Mouse (Mus musculus): Measurements from ENCODE around the gene Zfp609. TPM values are rescaled to one million over a fixed set of nuclear protein-coding genes. Genes with fewer than 3 reads are reported as not detected.

The Zfp609 gene
- polyA plus RNA-seq, 1 experiment from 2014 or later = 4.5 TPM

DNA sequence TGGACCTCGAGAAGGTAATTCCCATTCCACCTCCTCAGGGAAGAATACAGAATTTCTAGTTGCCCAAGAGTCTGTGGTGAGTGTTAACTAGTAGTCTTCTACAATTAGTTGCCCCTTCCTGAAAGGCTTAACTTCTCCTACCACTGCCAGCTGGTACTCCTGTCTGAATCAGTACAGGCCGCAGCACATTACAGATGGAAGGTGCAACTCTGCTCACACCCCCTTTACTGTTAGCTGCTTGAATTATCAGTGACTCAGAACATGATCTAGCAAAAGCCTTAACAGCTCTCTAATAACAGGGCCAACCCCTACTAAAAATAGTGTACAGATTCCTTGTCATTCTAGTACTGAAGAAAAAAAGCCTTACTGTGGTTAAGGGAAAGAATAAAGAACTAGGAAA is 31.7 kb downstream of the Zfp609 start:
- peaks cover 2% of the 10 kb centered on the region; the same call in 1 of the 2 replicates for H3K36me3 ChIP-seq (ENCODE audit: control insufficient read depth, insufficient read depth, low read length)
- H3K27me3 ChIP-seq (ENCODE audit: control insufficient read depth, insufficient read depth, low read depth, low read length) = no peaks in the 10 kb centered on the region
- 91% methylated on average over 2 of the region's 2 CpGs for WGBS
- no peak overlapping the region for H3K4me3 ChIP-seq (ENCODE audit: low read length)
- peaks cover 12% of the 10 kb centered on the region for H3K4me1 ChIP-seq (replicated peaks; ENCODE audit: control insufficient read depth, insufficient read depth, low read length)
- no peak overlapping the region for H3K4me2 ChIP-seq (ENCODE audit: low read depth, low read length)
- no peak for ATAC-seq (ENCODE audit: low read depth)
- no peaks in the 10 kb centered on the region for H3K9me3 ChIP-seq (ENCODE audit: control insufficient read depth, low read length)
- H3K27ac ChIP-seq (ENCODE audit: low read length) = no peak overlapping the region
- no peak overlapping the region for H3K9ac ChIP-seq (ENCODE audit: low read length)

DNA sequence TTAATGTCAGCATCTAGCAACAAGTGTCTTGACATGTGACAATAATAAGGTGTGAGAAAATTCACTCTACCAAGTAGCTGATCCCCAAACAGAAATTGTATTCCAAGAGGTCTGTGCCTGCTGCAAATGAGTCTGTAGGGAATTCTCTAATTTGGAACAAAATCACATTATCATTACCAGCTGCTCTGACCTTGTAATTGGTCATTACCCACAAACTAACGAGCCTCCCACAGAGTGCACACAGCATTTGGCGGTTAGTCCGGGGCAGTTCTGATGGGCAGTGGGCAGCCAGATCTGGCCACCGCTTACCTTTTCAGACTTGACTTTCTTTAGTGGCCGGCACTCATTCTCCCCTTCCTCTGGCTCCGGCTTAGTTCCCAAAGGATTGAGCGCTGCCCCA is 33.1 kb downstream of the Zfp609 start:
- Histone ChIP-seq H3K9ac (ENCODE audit: low read length) (no peak overlapping the region), H3K27ac (ENCODE audit: low read length) (no peak overlapping the region), H3K27me3 (ENCODE audit: control insufficient read depth, insufficient read depth, low read depth, low read length) (no peaks in the 10 kb centered on the region), H3K36me3 (ENCODE audit: control insufficient read depth, insufficient read depth, low read length) (peaks cover 2% of the 10 kb centered on the region; the same call in 1 of the 2 replicates), H3K4me2 (ENCODE audit: low read depth, low read length) (no peak overlapping the region), H3K9me3 (ENCODE audit: control insufficient read depth, low read length) (no peaks in the 10 kb centered on the region), H3K4me1 (replicated peaks; ENCODE audit: control insufficient read depth, insufficient read depth, low read length) (peaks cover 14% of the 10 kb centered on the region), H3K4me3 (ENCODE audit: low read length) (no peak overlapping the region)
- ATAC-seq (ENCODE audit: low read depth) = no peak
- 86% methylated on average over 7 of the region's 7 CpGs for WGBS

DNA sequence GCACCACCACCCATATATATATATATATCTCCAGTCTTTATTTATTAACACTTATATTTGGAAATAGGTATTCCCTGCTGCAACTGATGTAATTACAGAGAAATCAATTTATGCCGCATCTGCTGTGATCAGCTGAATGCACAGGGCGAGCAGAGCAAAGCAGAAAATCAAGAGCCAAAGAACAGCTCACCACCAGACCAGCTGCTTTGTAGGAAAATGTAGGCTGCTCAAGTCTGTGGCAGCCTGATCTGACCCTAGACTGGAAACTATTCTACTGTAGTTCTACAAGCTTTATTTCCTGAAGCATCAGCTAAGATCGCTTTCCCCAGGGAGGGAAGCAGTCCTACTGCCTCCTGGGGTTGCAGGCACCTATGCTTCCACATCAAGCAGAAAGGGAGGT is 33.9 kb downstream of the Zfp609 start:
- no peak overlapping the region for H3K4me3 ChIP-seq (ENCODE audit: low read length)
- WGBS = 83% methylated on average over 3 of the region's 3 CpGs
- H3K27me3 ChIP-seq (ENCODE audit: control insufficient read depth, insufficient read depth, low read depth, low read length) = no peaks in the 10 kb centered on the region
- no peaks in the 10 kb centered on the region for H3K9me3 ChIP-seq (ENCODE audit: control insufficient read depth, low read length)
- peaks cover 15% of the 10 kb centered on the region for H3K4me1 ChIP-seq (replicated peaks; ENCODE audit: control insufficient read depth, insufficient read depth, low read length)
- no peak overlapping the region for H3K9ac ChIP-seq (ENCODE audit: low read length)
- peaks cover 2% of the 10 kb centered on the region; the same call in 1 of the 2 replicates for H3K36me3 ChIP-seq (ENCODE audit: control insufficient read depth, insufficient read depth, low read length)
- H3K4me2 ChIP-seq (ENCODE audit: low read depth, low read length) = no peak overlapping the region
- H3K27ac ChIP-seq (ENCODE audit: low read length) = no peak overlapping the region
- no peak for ATAC-seq (ENCODE audit: low read depth)

DNA sequence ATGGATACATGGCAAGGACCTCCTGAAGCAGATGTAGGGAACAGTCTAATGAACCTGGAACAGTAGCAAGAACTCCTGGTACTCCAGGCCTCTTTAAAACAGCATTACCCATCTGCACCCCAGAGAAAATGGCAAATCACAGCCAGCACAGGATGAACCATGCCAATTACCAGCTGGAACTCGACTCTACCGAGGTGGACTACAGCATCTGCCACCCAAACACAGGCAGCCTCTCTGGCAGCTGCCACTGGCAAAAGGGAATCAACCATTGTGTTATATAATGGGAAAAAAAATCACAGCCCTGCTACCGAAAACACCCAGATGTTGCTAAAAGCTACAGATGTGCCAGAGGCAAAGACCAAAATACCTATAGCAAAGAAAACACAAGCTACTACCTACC is 34.3 kb downstream of the Zfp609 start:
- H3K36me3 ChIP-seq (ENCODE audit: control insufficient read depth, insufficient read depth, low read length) = peaks cover 2% of the 10 kb centered on the region; the same call in 1 of the 2 replicates
- H3K4me2 ChIP-seq (ENCODE audit: low read depth, low read length) = no peak overlapping the region
- H3K4me3 ChIP-seq (ENCODE audit: low read length) = no peak overlapping the region
- WGBS = 66% methylated on average over 3 of the region's 3 CpGs
- peaks cover 18% of the 10 kb centered on the region for H3K4me1 ChIP-seq (replicated peaks; ENCODE audit: control insufficient read depth, insufficient read depth, low read length)
- H3K27me3 ChIP-seq (ENCODE audit: control insufficient read depth, insufficient read depth, low read depth, low read length) = no peaks in the 10 kb centered on the region
- no peak for ATAC-seq (ENCODE audit: low read depth)
- H3K9me3 ChIP-seq (ENCODE audit: control insufficient read depth, low read length) = no peaks in the 10 kb centered on the region
- H3K9ac ChIP-seq (ENCODE audit: low read length) = no peak overlapping the region
- no peak overlapping the region for H3K27ac ChIP-seq (ENCODE audit: low read length)

DNA sequence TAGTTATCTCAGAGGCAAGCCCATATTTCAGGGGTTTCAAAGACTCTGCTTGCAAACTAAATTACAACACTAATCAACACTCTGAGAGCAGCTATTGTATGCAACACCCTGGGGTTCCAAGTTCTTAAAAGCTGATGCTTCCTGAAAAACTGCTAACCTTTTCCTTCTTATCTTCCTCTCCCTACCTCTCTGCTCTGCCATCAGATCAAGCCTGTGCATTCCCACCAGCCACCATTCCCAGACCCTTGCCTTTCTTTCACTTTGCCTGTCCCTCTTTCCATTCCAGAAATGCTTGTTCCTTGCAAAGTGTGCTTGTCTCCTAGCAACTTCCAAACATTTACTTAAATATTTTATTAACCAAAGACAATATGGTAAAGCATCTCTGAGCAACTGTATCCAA is 35.5 kb downstream of the Zfp609 start:
- Histone ChIP-seq H3K36me3 (ENCODE audit: control insufficient read depth, insufficient read depth, low read length) (peaks cover 2% of the 10 kb centered on the region; the same call in 1 of the 2 replicates), H3K9me3 (ENCODE audit: control insufficient read depth, low read length) (no peaks in the 10 kb centered on the region), H3K4me2 (ENCODE audit: low read depth, low read length) (no peak overlapping the region), H3K4me1 (replicated peaks; ENCODE audit: control insufficient read depth, insufficient read depth, low read length) (peaks cover 25% of the 10 kb centered on the region), H3K9ac (ENCODE audit: low read length) (no peak overlapping the region), H3K27ac (ENCODE audit: low read length) (no peak overlapping the region), H3K27me3 (ENCODE audit: control insufficient read depth, insufficient read depth, low read depth, low read length) (no peaks in the 10 kb centered on the region), H3K4me3 (ENCODE audit: low read length) (no peak overlapping the region)
- no peak for ATAC-seq (ENCODE audit: low read depth)

DNA sequence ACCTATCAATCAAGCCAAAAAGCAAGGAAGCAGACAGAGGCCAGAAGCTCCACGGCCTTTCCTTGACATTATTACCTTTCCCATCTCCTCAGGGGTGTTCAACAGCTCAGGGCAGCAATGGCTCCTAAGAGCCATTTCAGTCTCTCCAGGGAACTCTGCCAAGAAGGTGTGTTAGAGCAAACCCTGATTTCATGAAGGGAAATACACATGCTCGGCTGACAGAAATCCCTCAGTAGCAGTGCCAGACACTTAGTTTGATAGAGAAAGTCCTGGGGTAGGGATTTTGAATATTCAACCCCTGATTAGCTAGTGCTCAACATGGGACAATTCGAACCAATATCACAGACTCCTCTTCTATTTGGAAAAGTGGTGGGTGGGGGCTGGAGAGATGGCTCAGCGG is 36.3 kb downstream of the Zfp609 start:
- no peaks in the 10 kb centered on the region for H3K27me3 ChIP-seq (ENCODE audit: control insufficient read depth, insufficient read depth, low read depth, low read length)
- no peak overlapping the region for H3K4me3 ChIP-seq (ENCODE audit: low read length)
- peaks cover 2% of the 10 kb centered on the region; the same call in 1 of the 2 replicates for H3K36me3 ChIP-seq (ENCODE audit: control insufficient read depth, insufficient read depth, low read length)
- no peak overlapping the region for H3K4me2 ChIP-seq (ENCODE audit: low read depth, low read length)
- H3K27ac ChIP-seq (ENCODE audit: low read length) = no peak overlapping the region
- no peaks in the 10 kb centered on the region for H3K9me3 ChIP-seq (ENCODE audit: control insufficient read depth, low read length)
- WGBS = 55% methylated on average over 4 of the region's 4 CpGs
- ATAC-seq (ENCODE audit: low read depth) = no peak
- H3K4me1 ChIP-seq (replicated peaks; ENCODE audit: control insufficient read depth, insufficient read depth, low read length) = peaks cover 26% of the 10 kb centered on the region
- H3K9ac ChIP-seq (ENCODE audit: low read length) = no peak overlapping the region

DNA sequence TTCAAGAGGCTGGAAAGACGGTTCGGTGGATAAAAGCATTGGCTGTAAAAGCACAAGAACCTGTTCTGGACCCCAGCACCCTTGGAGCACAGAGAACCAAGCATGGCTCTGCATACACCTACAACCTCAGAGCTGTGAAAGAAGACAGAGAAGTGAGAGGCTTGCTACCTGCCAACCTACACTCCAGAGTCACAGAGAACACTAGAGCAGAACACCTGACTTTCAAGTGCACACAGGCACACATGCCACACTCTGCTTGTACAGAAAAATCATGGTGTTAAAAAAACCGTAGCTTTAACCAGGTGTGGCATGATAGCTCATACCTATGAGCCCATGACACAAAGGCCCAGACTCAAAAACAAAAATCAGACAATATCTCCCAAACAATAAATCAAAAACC is 37.6 kb downstream of the Zfp609 start:
- no peak overlapping the region for H3K4me2 ChIP-seq (ENCODE audit: low read depth, low read length)
- peaks cover 2% of the 10 kb centered on the region; the same call in 1 of the 2 replicates for H3K36me3 ChIP-seq (ENCODE audit: control insufficient read depth, insufficient read depth, low read length)
- no peak overlapping the region for H3K4me3 ChIP-seq (ENCODE audit: low read length)
- no peaks in the 10 kb centered on the region for H3K27me3 ChIP-seq (ENCODE audit: control insufficient read depth, insufficient read depth, low read depth, low read length)
- no peak overlapping the region for H3K27ac ChIP-seq (ENCODE audit: low read length)
- no peak for ATAC-seq (ENCODE audit: low read depth)
- WGBS = 89% methylated on average over 3 of the region's 3 CpGs
- H3K9ac ChIP-seq (ENCODE audit: low read length) = no peak overlapping the region
- H3K9me3 ChIP-seq (ENCODE audit: control insufficient read depth, low read length) = no peaks in the 10 kb centered on the region
- H3K4me1 ChIP-seq (replicated peaks; ENCODE audit: control insufficient read depth, insufficient read depth, low read length) = peaks cover 26% of the 10 kb centered on the region

DNA sequence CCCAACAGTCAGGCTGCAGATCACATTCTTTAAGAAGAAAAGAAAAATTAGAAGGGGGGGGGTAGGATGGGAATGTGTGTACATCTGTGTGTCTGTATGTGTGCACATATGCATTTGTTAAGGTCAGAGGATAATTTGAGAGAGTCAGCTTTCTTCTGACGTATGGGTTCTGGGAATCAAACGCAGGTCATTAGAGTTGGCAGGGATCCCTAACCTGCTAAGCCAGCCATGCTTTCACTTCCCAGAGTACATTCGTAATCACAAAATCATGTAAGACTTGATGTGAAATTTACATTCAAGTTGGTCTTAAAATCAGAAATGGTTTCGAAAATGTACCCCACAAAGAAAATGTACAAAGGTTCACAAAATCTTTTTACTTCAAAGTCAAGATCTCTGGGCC is 38.8 kb downstream of the Zfp609 start:
- 0 out of 2 replicates have a peak, but pooled peaks have one; percentile 43 for ATAC-seq (ENCODE audit: low read depth)
- H3K9me3 ChIP-seq (ENCODE audit: control insufficient read depth, low read length) = no peaks in the 10 kb centered on the region
- no peak overlapping the region for H3K4me3 ChIP-seq (ENCODE audit: low read length)
- peaks cover 26% of the 10 kb centered on the region for H3K4me1 ChIP-seq (replicated peaks; ENCODE audit: control insufficient read depth, insufficient read depth, low read length)
- H3K36me3 ChIP-seq (ENCODE audit: control insufficient read depth, insufficient read depth, low read length) = no peaks in the 10 kb centered on the region
- H3K27ac ChIP-seq (ENCODE audit: low read length) = no peak overlapping the region
- no peak overlapping the region for H3K4me2 ChIP-seq (ENCODE audit: low read depth, low read length)
- H3K9ac ChIP-seq (ENCODE audit: low read length) = no peak overlapping the region
- WGBS = 63% methylated on average over 4 of the region's 4 CpGs
- H3K27me3 ChIP-seq (ENCODE audit: control insufficient read depth, insufficient read depth, low read depth, low read length) = no peaks in the 10 kb centered on the region

DNA sequence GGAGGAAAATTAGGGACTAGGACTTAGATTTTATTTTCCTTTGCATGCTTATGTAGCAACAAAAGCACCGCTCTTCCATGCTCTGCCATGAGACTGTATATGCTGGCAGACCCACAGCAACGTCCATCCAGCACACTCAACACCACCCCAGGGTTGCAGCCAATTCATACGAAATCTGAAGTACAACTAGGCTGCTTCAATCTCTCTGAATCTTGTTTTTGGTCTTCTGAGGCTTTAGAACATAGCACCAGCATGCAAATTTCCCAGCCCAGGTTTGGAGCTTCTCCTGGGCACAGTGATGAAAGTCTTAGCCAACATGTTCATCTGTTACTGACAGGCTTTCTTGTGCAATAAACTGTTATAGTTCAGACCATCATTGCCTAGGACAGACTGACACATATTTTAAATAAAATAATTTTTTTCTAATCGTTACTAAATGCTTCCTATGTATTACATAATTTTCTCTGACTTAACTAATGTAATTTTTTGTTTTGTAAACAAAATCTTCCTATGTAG is 39.5 kb downstream of the Zfp609 start:
- Histone ChIP-seq H3K27ac (ENCODE audit: low read length) (peak overlapping the region; percentile 28), H3K9ac (ENCODE audit: low read length) (peak overlapping the region; percentile 14; the same call in 1 of the 2 replicates), H3K4me2 (ENCODE audit: low read depth, low read length) (no peak overlapping the region), H3K27me3 (ENCODE audit: control insufficient read depth, insufficient read depth, low read depth, low read length) (no peaks in the 10 kb centered on the region), H3K36me3 (ENCODE audit: control insufficient read depth, insufficient read depth, low read length) (no peaks in the 10 kb centered on the region), H3K4me1 (replicated peaks; ENCODE audit: control insufficient read depth, insufficient read depth, low read length) (peaks cover 26% of the 10 kb centered on the region), H3K9me3 (ENCODE audit: control insufficient read depth, low read length) (no peaks in the 10 kb centered on the region), H3K4me3 (ENCODE audit: low read length) (no peak overlapping the region)
- no peak for ATAC-seq (ENCODE audit: low read depth)
- WGBS = 53% methylated on average over 4 of the region's 4 CpGs

Measured in lung, embryonic 16.5 days (tissue).